Mouse (Mus musculus) cerebellum, adult 18-20 months (tissue): ENCODE results near the gene Il12rb1.

Experiments
- DNase-seq, 2 experiments: peaks; one replicate each; pipeline ENCODE4 v3.0.0; 2021

Il12rb1 gene

DNA sequence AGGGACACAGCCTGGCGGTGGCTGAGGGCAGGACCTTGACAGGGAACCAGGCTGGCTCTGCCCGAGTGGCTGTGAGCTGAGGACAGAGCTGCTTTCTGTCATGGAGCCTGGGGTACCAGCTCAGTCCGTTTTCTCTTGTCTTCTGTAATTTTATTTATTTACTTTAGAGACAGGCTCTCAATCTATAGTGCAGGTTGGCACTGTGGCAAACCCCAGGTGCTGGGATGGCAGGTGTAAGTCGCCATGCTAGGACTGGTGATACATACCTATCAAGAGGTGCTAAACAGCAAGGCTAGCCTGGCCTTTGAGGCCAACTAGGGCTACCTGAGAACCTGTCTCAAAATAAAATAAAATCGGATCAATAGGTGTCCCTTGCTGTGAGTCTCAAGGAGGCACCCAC, 47.8 kb downstream of the Il12rb1 start:
- no peak for DNase-seq

DNA sequence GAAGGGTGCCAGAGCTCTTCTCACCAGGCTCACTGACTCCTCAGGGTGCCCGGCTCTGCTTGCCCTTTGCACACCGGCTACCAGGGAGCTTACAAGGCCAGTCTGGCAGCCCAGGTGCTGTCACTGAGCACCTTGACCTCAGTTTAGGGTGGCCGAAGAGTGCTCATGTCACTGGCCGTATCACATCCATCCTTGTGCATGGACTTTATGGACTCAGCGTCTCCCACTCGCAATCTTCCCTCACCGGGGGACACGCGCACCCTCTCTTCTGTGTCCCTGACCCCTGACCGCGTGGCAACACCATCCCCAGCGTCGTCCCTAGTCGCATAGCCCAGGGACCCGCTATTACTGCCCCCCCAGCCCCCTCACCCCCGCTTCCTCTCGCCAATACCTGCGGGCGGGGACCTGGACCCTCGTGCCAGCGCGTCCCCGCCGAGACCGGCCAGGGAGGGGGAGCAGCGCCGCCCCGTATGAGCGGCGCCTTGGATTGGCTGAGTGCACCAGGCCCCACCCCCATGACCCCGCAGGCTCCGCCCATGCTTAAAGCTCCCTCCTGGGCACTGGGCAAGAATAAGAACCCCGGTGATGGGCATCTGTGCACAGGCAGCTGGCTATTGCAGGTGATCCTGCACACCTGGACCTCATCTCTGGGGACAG, 48.4 kb downstream of the Il12rb1 start:
- peak; percentile 84 to 88 for DNase-seq

- no peak for DNase-seq
Observed at GRCm38 (mm10) chr8:70857516-70857915, 49.3 kb downstream of the Il12rb1 start.

- DNase-seq = peak in 1 of 2 experiments; percentile 21
Observed at GRCm38 (mm10) chr8:70862824-70863641, 54.8 kb downstream of the Il12rb1 start, which contains the start of gene Kcnn1. Gene Kcnn1 (minus strand): TSS chr8:70863258.

- peak in 1 of 2 experiments; percentile 48 for DNase-seq
Observed at GRCm38 (mm10) chr8:70863956-70864711, 55.9 kb downstream of the Il12rb1 start.

DNA sequence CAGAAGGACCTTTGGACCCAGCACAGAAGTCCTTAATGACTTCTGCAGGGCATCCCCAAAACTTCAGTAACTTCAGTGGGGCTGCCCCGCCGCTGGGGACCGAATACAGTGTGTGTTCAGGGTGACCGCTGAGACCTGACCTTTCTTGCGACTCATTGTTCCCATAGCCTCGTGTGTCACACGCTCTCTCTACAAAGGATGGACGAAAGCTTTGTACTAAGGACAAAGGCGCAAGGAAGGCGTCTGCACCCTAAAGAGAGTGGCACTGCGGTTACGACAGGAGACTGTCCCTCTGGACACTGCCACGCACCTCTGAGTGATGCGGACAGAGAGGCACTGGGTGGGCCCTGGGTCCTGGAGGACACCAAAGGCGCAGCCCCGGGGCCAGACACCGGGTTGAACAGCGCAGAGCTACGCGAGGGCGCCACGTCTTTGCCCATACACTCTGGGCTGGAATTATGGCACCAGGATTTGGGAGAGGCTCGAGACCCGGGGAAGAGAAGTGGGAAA, 56.5 kb downstream of the Il12rb1 start:
- DNase-seq = peak in 1 of 2 experiments; percentile 58

- peak; percentile 97 to 99 for DNase-seq
Observed at GRCm38 (mm10) chr8:70865350-70866000, 57.2 kb downstream of the Il12rb1 start.

DNA sequence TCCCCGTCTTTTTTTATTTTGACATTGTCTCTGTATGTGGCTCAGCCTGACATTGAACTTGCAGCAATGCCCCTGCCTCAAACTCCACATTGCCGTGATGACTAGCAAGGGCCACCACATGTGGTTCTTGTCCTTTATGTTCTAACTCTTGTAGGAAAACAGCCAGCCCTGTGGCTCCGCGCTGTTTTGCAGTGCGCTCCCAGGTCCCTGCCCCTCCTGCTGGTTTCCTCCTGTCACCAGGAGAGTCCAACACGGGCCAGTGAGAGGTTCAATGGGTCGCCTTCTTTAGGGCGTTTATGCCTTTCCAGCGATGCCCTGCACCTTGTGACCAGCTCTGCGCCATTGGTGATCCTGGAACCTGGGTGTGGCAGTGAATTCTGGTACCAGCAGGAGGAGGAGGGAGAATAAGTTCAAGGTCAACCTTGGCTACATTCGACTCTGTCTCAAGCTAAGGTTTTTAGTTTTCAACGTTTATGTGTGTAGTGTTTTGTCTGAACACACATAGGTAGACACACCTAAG, 57.8 kb downstream of the Il12rb1 start:
- DNase-seq = peak in 1 of 2 experiments; percentile 28

- DNase-seq = peak in 1 of 2 experiments; percentile 13
Observed at GRCm38 (mm10) chr8:70866566-70866965, 58.3 kb downstream of the Il12rb1 start.

DNA sequence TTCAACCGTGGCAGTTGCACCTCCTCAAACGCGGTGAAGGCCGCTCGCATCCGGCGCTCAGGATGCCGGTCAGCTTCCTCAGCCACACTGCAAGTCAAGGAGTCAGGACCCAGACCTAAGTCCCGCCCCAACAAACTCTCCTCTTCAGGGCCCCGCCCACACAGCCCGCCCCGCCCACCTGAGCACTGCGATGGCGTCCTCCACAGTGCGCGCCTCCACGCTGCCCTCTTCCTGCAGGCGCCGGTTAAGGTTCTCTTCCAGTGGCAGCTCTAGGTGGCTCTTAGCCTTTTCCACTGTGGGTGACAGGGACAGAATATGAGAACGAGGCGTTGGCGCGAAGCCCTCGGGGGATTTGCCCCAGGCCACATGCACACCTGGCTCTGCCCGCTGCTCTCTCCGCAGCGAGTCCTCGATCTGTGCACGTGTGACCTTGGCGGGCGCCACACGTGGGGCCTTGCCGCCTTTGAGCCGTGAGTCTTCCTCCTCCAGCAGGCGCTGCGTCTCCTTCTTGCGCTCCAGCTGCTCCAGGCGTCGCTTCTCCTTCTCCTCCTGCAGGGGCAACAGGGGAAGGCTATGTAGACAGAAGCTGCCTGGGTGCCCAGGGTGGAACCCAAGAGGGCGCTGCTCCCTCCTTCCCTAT, 60.4 kb downstream of the Il12rb1 start:
- no peak for DNase-seq

DNA sequence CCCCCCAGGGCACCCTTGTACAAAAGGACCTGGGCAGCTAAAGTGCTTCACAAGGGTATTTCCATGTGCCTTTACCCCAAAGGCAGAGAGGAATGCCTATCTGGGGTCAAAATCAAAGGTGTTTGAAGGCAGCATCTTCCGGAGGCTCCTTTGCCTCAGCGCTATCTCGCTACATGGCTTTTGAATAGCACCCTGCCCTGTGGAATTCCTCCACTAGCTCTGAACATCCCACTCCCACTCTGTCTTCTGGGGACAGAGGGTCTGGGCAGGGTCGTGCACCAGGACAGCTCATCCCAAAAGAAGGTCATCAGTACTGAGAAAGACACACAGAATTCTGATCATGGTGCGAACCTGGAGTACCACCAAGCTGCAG, 60.9 kb downstream of the Il12rb1 start:
- DNase-seq = no peak

DNA sequence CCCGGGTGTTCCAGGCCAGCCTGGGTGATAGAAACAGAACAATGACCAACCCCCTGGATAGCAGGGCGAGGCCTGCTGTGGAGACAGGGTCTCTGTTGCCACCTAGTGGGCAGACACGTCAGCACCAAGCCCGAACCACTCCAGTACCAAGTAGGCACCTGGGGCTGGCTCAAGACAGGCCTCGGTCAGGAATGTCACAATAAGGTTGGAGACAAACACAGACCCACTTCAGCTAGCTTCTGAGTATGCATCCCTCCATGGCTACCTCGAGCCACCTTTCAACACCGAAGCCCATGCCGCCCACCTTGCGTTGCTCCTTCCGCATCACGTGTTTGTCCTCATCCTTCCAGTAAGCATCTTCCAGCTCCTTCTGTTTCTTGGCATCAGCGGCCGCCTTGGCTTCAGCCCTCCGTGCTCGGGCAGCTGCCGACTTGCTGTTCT, 61.4 kb downstream of the Il12rb1 start:
- peak; percentile 71 to 73 for DNase-seq
